Mouse (Mus musculus) liver, adult 2 months (tissue): ENCODE results near the gene Wipf2.

Source experiments
- CTCF ChIP-seq: fragments of 200-500 bp; IDR thresholded peaks from 2 replicates; pipeline ENCODE4 v1.5.1; 2011; ENCODE audit warnings: low read depth, low read length, control low read depth
- POLR2A ChIP-seq: fragments of 200-500 bp; IDR thresholded peaks from 2 replicates; pipeline ENCODE4 v1.6.1; 2011; ENCODE audit warnings: low read length, control low read depth; ENCODE audit not compliant: insufficient read depth; ENCODE audit errors: extremely low read depth

DNA sequence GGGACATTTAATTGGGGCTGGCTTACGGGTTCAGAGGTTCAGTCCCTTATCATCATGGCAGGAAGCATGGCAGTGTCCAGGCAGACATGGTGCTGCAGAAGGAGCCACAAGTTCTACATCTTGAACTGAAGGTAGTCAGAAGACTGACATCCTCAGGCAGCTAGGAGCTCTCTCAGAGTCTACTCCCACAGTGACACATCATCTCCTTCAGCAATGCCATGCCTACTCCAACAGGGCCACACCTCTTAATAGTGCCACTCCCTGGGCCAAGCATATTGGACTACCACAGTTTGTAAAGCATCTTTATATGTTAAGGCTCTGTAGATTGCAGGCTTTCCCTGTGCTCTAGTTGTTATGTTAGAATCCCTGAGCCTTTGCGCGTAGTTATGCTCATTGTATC is 24.3 kb downstream of the Wipf2 start:
- TF ChIP-seq CTCF (no peak), POLR2A (no peak)
